Mouse (Mus musculus) forebrain, postnatal 0 days (tissue): ENCODE data around the gene Xpo6. TPM values are rescaled to one million over a fixed set of nuclear protein-coding genes. Genes with fewer than 3 reads are reported as not detected.

Source experiments
- ATAC-seq: fragments of 200-750 bp; cut with Nextera tagmentation; 2 replicates; pipeline ENCODE4 v1.8.0; 2017; ENCODE audit warnings: mild to moderate bottlenecking, moderate library complexity
- DNase-seq: peaks from one replicate; pipeline ENCODE4 v3.0.0-alpha.2; 2015
- H3K27ac ChIP-seq: fragments of 300-500 bp; sonication (generic); 2 replicates; pipeline ENCODE4 v1.5.1; 2014; ENCODE audit warnings: low read depth, mild to moderate bottlenecking, antibody characterized with exemption, low read length, moderate library complexity, mixed read lengths
- H3K27me3 ChIP-seq: fragments of 300-500 bp; sonication (generic); 2 replicates; pipeline ENCODE4 v1.6.1; 2014; ENCODE audit warnings: mild to moderate bottlenecking, low read length, mixed read lengths; ENCODE audit not compliant: insufficient read depth
- H3K36me3 ChIP-seq: fragments of 300-500 bp; sonication (generic); 2 replicates; pipeline ENCODE4 v1.6.1; 2014; ENCODE audit warnings: mild to moderate bottlenecking, moderate library complexity; ENCODE audit not compliant: insufficient read depth
- H3K4me1 ChIP-seq: fragments of 300-500 bp; sonication (generic); 2 replicates; pipeline ENCODE4 v1.6.1; 2014; ENCODE audit warnings: antibody characterized with exemption; ENCODE audit not compliant: insufficient read depth
- H3K4me2 ChIP-seq: fragments of 300-500 bp; sonication (generic); 2 replicates; pipeline ENCODE4 v1.6.1; 2014; ENCODE audit warnings: low read depth, mild to moderate bottlenecking, moderate library complexity
- H3K4me3 ChIP-seq: fragments of 300-500 bp; sonication (generic); 2 replicates; pipeline ENCODE4 v1.5.1; 2014; ENCODE audit warnings: low read depth, low read length, mixed read lengths
- H3K9ac ChIP-seq: fragments of 300-500 bp; sonication (generic); 2 replicates; pipeline ENCODE4 v1.6.1; 2014; ENCODE audit warnings: mild to moderate bottlenecking
- H3K9me3 ChIP-seq: fragments of 300-500 bp; sonication (generic); 2 replicates; pipeline ENCODE4 v1.6.1; 2016; ENCODE audit warnings: low read length
- CTCF ChIP-seq: sonication (generic); IDR thresholded peaks from 2 replicates; pipeline ENCODE4 v1.5.1; 2016; ENCODE audit warnings: antibody characterized with exemption, control low read depth, low read depth
- WGBS: fragments of 180-500 bp; shearing (Covaris S2); extraction: QIAGEN DNeasy Blood & Tissue Kit; methylation state at CpG from one replicate; pipeline ENCODE4 v1.1.7; 2014; 5-methylcytosine and 5-hydroxymethylcytosine counted together
- polyA plus RNA-seq: library from polyadenylated mRNA; unstranded; fragments of >200 nt; fragmentation: Nextera tagmentation; extraction: Ambion mirVana; gene quantifications from 2 replicates; pipeline ENCODE4 v1.2.1, GENCODE M21; 2015
- total RNA-seq: library from RNA; depleted of rRNA; stranded (reverse); fragments of >200 nt; gene quantifications from 2 replicates; pipeline ENCODE4 v1.2.3, GENCODE M21; 2014

The Xpo6 gene
- total and polyA plus RNA-seq, 2 experiments from 2014 or later: 42.8 to 81.4 TPM

- Histone ChIP-seq H3K4me1 (peaks cover 14% of the 10 kb centered on the region), H3K27me3 (no peaks in the 10 kb centered on the region), H3K36me3 (no peaks in the 10 kb centered on the region), H3K9me3 (no peaks in the 10 kb centered on the region), H3K27ac (no peak overlapping the region), H3K9ac (no peak overlapping the region), H3K4me2 (no peak overlapping the region), H3K4me3 (no peak overlapping the region)
- no peak for TF ChIP-seq CTCF
- ATAC-seq (no peak), DNase-seq (no peak)
- WGBS: 100% methylated on average over 1 of the region's 1 CpGs
Observed at GRCm38 (mm10) chr7:126194175-126194574, 6.1 kb downstream of the Xpo6 start.

GRCm38 (mm10) chr7:126191471-126191870, 8.8 kb downstream of the Xpo6 start:
- ATAC-seq (no peak), DNase-seq (no peak)
- 93% methylated on average over 1 of the region's 1 CpGs for WGBS
- H3K9me3 ChIP-seq: no peaks in the 10 kb centered on the region
- no peak overlapping the region for H3K4me3 ChIP-seq
- H3K27ac ChIP-seq: no peak overlapping the region
- no peaks in the 10 kb centered on the region for H3K36me3 ChIP-seq
- no peak for TF ChIP-seq CTCF
- H3K4me1 ChIP-seq: no peaks in the 10 kb centered on the region
- H3K4me2 ChIP-seq: no peak overlapping the region
- H3K9ac ChIP-seq: no peak overlapping the region
- no peaks in the 10 kb centered on the region for H3K27me3 ChIP-seq

GRCm38 (mm10) chr7:126189517-126189916, 10.8 kb downstream of the Xpo6 start:
- H3K9me3 ChIP-seq: no peaks in the 10 kb centered on the region
- no peak for TF ChIP-seq CTCF
- no peaks in the 10 kb centered on the region for H3K27me3 ChIP-seq
- no peaks in the 10 kb centered on the region for H3K36me3 ChIP-seq
- H3K27ac ChIP-seq: no peak overlapping the region
- no peak overlapping the region for H3K9ac ChIP-seq
- H3K4me1 ChIP-seq: no peaks in the 10 kb centered on the region
- H3K4me3 ChIP-seq: no peak overlapping the region
- no peak for ATAC-seq
- DNase-seq: no peak
- no peak overlapping the region for H3K4me2 ChIP-seq
- 88% methylated on average over 1 of the region's 1 CpGs for WGBS

- Histone ChIP-seq H3K36me3 (no peaks in the 10 kb centered on the region), H3K4me2 (no peak overlapping the region), H3K4me3 (no peak overlapping the region), H3K4me1 (no peaks in the 10 kb centered on the region; the same call in 1 of the 2 replicates), H3K27ac (no peak overlapping the region), H3K27me3 (no peaks in the 10 kb centered on the region), H3K9ac (no peak overlapping the region), H3K9me3 (no peaks in the 10 kb centered on the region)
- TF ChIP-seq CTCF: no peak
- DNase-seq: no peak
- no peak for ATAC-seq
Observed at GRCm38 (mm10) chr7:126185999-126186398, 14.3 kb downstream of the Xpo6 start.

GRCm38 (mm10) chr7:126183583-126183982, 16.7 kb downstream of the Xpo6 start:
- no peak overlapping the region for H3K9ac ChIP-seq
- no peak overlapping the region for H3K4me3 ChIP-seq
- no peak overlapping the region for H3K4me2 ChIP-seq
- H3K27ac ChIP-seq: no peak overlapping the region
- no peak for TF ChIP-seq CTCF
- no peaks in the 10 kb centered on the region; the same call in 1 of the 2 replicates for H3K4me1 ChIP-seq
- H3K36me3 ChIP-seq: no peaks in the 10 kb centered on the region
- H3K9me3 ChIP-seq: no peaks in the 10 kb centered on the region
- ATAC-seq: no peak
- DNase-seq: no peak
- no peaks in the 10 kb centered on the region for H3K27me3 ChIP-seq
- WGBS: 70% methylated on average over 1 of the region's 1 CpGs

GRCm38 (mm10) chr7:126181487-126181886, 18.8 kb downstream of the Xpo6 start:
- Histone ChIP-seq H3K4me3 (no peak overlapping the region), H3K4me1 (no peaks in the 10 kb centered on the region; the same call in 1 of the 2 replicates), H3K9me3 (no peaks in the 10 kb centered on the region), H3K36me3 (no peaks in the 10 kb centered on the region), H3K27ac (no peak overlapping the region), H3K4me2 (no peak overlapping the region), H3K27me3 (no peaks in the 10 kb centered on the region), H3K9ac (no peak overlapping the region)
- DNase-seq: no peak
- no peak for ATAC-seq
- TF ChIP-seq CTCF: no peak

- Histone ChIP-seq H3K4me2 (no peak overlapping the region), H3K27me3 (no peaks in the 10 kb centered on the region), H3K4me1 (no peaks in the 10 kb centered on the region; the same call in 1 of the 2 replicates), H3K9me3 (no peaks in the 10 kb centered on the region), H3K36me3 (no peaks in the 10 kb centered on the region), H3K4me3 (no peak overlapping the region), H3K27ac (no peak overlapping the region), H3K9ac (no peak overlapping the region)
- ATAC-seq (no peak), DNase-seq (no peak)
- 77% methylated on average over 3 of the region's 3 CpGs for WGBS
- TF ChIP-seq CTCF: no peak
Observed at GRCm38 (mm10) chr7:126180956-126181355, 19.3 kb downstream of the Xpo6 start.

- H3K27ac ChIP-seq: no peak overlapping the region
- DNase-seq (no peak), ATAC-seq (no peak)
- H3K4me1 ChIP-seq: no peaks in the 10 kb centered on the region; the same call in 1 of the 2 replicates
- H3K9me3 ChIP-seq: no peaks in the 10 kb centered on the region
- H3K9ac ChIP-seq: no peak overlapping the region
- H3K27me3 ChIP-seq: no peaks in the 10 kb centered on the region
- no peak for TF ChIP-seq CTCF
- H3K36me3 ChIP-seq: no peaks in the 10 kb centered on the region
- no peak overlapping the region for H3K4me2 ChIP-seq
- no peak overlapping the region for H3K4me3 ChIP-seq
Observed at GRCm38 (mm10) chr7:126178804-126179203, 21.5 kb downstream of the Xpo6 start.
